Mouse (Mus musculus): ENCODE data around the gene Rpap3. TPM values are rescaled to one million over a fixed set of nuclear protein-coding genes. Genes with fewer than 3 reads are reported as not detected.
A peak's percentile ranks its signal among the peaks of the same experiment; 100 is the strongest.

The Rpap3 gene
- polyA plus RNA-seq (2015; fragmentation: Nextera tagmentation; extraction: Ambion mirVana) = 31.7 and 35.5 TPM in 2 replicates

DNA sequence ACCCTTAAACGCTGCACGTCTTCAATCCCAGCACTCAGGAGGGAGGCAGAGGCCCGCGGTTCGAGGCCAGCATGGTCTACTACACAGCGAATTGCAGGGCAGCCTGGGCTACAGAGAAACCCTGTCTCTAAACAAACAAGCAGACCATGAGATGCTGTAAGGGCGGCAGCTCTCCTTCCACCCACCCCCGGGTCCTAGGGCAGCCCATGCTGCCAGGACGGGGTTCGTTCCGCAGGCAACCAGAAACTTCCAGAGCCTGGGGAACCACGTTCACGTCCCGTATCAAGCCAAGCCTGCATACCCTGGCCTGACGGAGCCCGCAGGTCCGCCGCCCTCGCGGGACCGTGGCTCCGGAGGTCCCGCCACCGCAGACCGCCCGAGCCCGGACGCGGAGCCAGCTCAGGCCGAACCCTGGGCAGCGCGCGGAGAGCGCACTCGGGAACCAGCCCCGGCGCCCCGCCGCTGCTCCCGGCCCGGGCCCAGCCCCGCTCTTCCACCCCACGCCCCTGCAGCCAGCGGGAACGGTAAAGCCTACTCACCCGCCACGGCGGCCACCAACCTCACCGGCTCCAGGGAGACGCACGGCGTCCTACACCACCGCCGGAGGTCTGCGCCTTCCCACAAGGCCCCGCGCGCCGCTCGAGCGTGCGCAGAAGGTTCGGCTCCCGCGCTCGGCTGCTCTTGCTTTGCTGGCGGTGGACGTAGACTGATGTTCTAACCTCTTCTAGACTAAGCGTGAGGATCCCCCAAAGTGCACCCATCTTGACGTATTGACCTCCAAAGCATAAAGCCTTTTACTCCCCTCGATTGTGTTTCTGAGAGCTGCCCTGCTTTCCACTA, at the start of gene Rpap3:
Gene Rpap3, minus strand, starts transcription at position 615 of the 840 bp plus-strand sequence.
- peaks cover 3% of the 10 kb centered on the region for H3K36me3 ChIP-seq (ENCODE audit: control insufficient read depth, insufficient read depth)
- WGBS = under 1% methylated on average over 71 of the region's 71 CpGs
- peak within 1 kb of the TSS; percentile 97 for H3K4me3 ChIP-seq (replicated peaks; ENCODE audit: low read length)
- no peaks in the 10 kb centered on the region for H3K9me3 ChIP-seq (ENCODE audit: control insufficient read depth, low read length)
- peaks cover 12% of the 10 kb centered on the region for H3K4me1 ChIP-seq (replicated peaks; ENCODE audit: control insufficient read depth, insufficient read depth, low read length)
- H3K4me2 ChIP-seq (ENCODE audit: low read length) = peak within 1 kb of the TSS; percentile 87
- peak within 1 kb of the TSS; percentile 44 for H3K27ac ChIP-seq (ENCODE audit: low read length)
- ATAC-seq = peak; percentile 96
- H3K27me3 ChIP-seq (replicated peaks; ENCODE audit: control insufficient read depth, insufficient read depth, low read length) = no peaks in the 10 kb centered on the region
- H3K9ac ChIP-seq (replicated peaks; ENCODE audit: low read depth, low read length) = peak within 1 kb of the TSS; percentile 97

DNA sequence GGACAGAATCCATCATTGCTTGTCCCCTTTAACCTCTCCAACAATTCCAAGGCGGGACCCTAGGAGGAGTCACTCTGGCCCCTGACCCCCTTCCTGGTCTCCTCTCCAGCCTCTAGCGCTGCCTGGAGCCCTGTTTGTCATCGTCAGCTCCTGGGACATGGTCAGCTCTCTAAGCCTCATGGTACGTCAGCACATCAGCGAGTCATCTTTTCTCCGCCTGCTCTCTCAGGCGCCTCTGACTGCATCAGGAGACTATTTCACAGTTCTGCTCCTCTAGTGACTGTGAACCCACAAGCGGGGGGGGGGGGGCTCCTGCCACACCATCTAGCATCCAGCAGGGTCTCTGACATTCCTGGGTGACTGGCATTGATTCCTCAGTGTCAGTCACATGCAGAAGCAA, 49.7 kb upstream of the Rpap3 start:
- no peak for ATAC-seq
- Histone ChIP-seq H3K4me1 (replicated peaks; ENCODE audit: control insufficient read depth, insufficient read depth, low read length) (peaks cover 6% of the 10 kb centered on the region), H3K9me3 (ENCODE audit: control insufficient read depth, low read length) (no peaks in the 10 kb centered on the region), H3K27ac (ENCODE audit: low read length) (no peak overlapping the region), H3K9ac (replicated peaks; ENCODE audit: low read depth, low read length) (no peak overlapping the region), H3K36me3 (ENCODE audit: control insufficient read depth, insufficient read depth) (no peaks in the 10 kb centered on the region), H3K4me3 (replicated peaks; ENCODE audit: low read length) (no peak overlapping the region), H3K27me3 (replicated peaks; ENCODE audit: control insufficient read depth, insufficient read depth, low read length) (no peaks in the 10 kb centered on the region), H3K4me2 (ENCODE audit: low read length) (no peak overlapping the region)
- WGBS = 60% methylated on average over 8 of the region's 8 CpGs

- Histone ChIP-seq H3K27ac (ENCODE audit: low read length) (no peak overlapping the region), H3K27me3 (replicated peaks; ENCODE audit: control insufficient read depth, insufficient read depth, low read length) (no peaks in the 10 kb centered on the region), H3K4me3 (replicated peaks; ENCODE audit: low read length) (no peak overlapping the region), H3K4me1 (replicated peaks; ENCODE audit: control insufficient read depth, insufficient read depth, low read length) (peaks cover 11% of the 10 kb centered on the region), H3K9ac (replicated peaks; ENCODE audit: low read depth, low read length) (no peak overlapping the region), H3K4me2 (ENCODE audit: low read length) (no peak overlapping the region), H3K9me3 (ENCODE audit: control insufficient read depth, low read length) (no peaks in the 10 kb centered on the region), H3K36me3 (ENCODE audit: control insufficient read depth, insufficient read depth) (no peaks in the 10 kb centered on the region)
- WGBS = 46% methylated on average over 6 of the region's 6 CpGs
- ATAC-seq = no peak
These were observed 48.9 kb upstream of the Rpap3 start for GRCm38 (mm10) chr15:97754476-97754875.

- H3K9ac ChIP-seq (replicated peaks; ENCODE audit: low read depth, low read length) = no peak overlapping the region
- no peaks in the 10 kb centered on the region for H3K9me3 ChIP-seq (ENCODE audit: control insufficient read depth, low read length)
- H3K4me3 ChIP-seq (replicated peaks; ENCODE audit: low read length) = no peak overlapping the region
- no peak overlapping the region for H3K27ac ChIP-seq (ENCODE audit: low read length)
- H3K4me1 ChIP-seq (replicated peaks; ENCODE audit: control insufficient read depth, insufficient read depth, low read length) = peaks cover 11% of the 10 kb centered on the region
- no peaks in the 10 kb centered on the region for H3K36me3 ChIP-seq (ENCODE audit: control insufficient read depth, insufficient read depth)
- ATAC-seq = no peak
- H3K27me3 ChIP-seq (replicated peaks; ENCODE audit: control insufficient read depth, insufficient read depth, low read length) = no peaks in the 10 kb centered on the region
- H3K4me2 ChIP-seq (ENCODE audit: low read length) = no peak overlapping the region
- WGBS = 96% methylated on average over 5 of the region's 5 CpGs
These were observed 46.9 kb upstream of the Rpap3 start for GRCm38 (mm10) chr15:97752491-97752890.

DNA sequence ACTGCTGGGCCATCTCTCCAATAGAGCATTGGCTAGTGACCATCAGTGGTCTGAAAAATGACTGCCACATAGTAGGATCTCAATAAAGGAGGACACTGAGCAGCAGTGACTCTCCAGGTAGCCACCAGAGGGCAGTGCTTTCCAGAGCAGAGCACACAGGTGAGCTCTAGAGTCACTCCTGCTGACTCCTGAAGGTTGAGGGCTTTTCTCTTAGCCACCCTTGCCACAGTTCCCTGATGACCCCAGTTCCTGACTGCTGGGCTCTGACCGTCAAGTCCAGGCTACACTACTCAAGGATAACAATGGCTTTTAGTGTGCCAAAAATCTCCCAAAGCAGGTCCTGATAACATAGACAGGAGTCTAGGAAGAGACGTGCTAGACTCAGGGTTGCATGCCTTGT, 46.1 kb upstream of the Rpap3 start:
- no peak for ATAC-seq
- 85% methylated on average over 2 of the region's 2 CpGs for WGBS

GRCm38 (mm10) chr15:97750697-97751096, 45.1 kb upstream of the Rpap3 start:
- H3K27ac ChIP-seq (ENCODE audit: low read length) = no peak overlapping the region

More for the DNA sequence above, 46.1 kb upstream of the Rpap3 start:
- H3K27ac ChIP-seq (ENCODE audit: low read length) = no peak overlapping the region
- H3K4me3 ChIP-seq (replicated peaks; ENCODE audit: low read length) = no peak overlapping the region
- peaks cover 11% of the 10 kb centered on the region for H3K4me1 ChIP-seq (replicated peaks; ENCODE audit: control insufficient read depth, insufficient read depth, low read length)
- H3K9ac ChIP-seq (replicated peaks; ENCODE audit: low read depth, low read length) = no peak overlapping the region
- H3K36me3 ChIP-seq (ENCODE audit: control insufficient read depth, insufficient read depth) = no peaks in the 10 kb centered on the region
- no peaks in the 10 kb centered on the region for H3K27me3 ChIP-seq (replicated peaks; ENCODE audit: control insufficient read depth, insufficient read depth, low read length)
- H3K9me3 ChIP-seq (ENCODE audit: control insufficient read depth, low read length) = no peaks in the 10 kb centered on the region
- no peak overlapping the region for H3K4me2 ChIP-seq (ENCODE audit: low read length)

GRCm38 (mm10) chr15:97749841-97750240, 44.2 kb upstream of the Rpap3 start:
- Histone ChIP-seq H3K27ac (ENCODE audit: low read length) (no peak overlapping the region), H3K9me3 (ENCODE audit: control insufficient read depth, low read length) (no peaks in the 10 kb centered on the region), H3K36me3 (ENCODE audit: control insufficient read depth, insufficient read depth) (no peaks in the 10 kb centered on the region), H3K4me2 (ENCODE audit: low read length) (no peak overlapping the region), H3K27me3 (replicated peaks; ENCODE audit: control insufficient read depth, insufficient read depth, low read length) (no peaks in the 10 kb centered on the region), H3K4me3 (replicated peaks; ENCODE audit: low read length) (no peak overlapping the region), H3K9ac (replicated peaks; ENCODE audit: low read depth, low read length) (no peak overlapping the region), H3K4me1 (replicated peaks; ENCODE audit: control insufficient read depth, insufficient read depth, low read length) (peaks cover 11% of the 10 kb centered on the region)
- ATAC-seq = no peak
- 90% methylated on average over 13 of the region's 13 CpGs for WGBS

More at GRCm38 (mm10) chr15:97750697-97751096, 45.1 kb upstream of the Rpap3 start:
- H3K4me3 ChIP-seq (replicated peaks; ENCODE audit: low read length) = no peak overlapping the region
- H3K9me3 ChIP-seq (ENCODE audit: control insufficient read depth, low read length) = no peaks in the 10 kb centered on the region
- H3K27me3 ChIP-seq (replicated peaks; ENCODE audit: control insufficient read depth, insufficient read depth, low read length) = no peaks in the 10 kb centered on the region
- peak; percentile 87 for ATAC-seq
- H3K36me3 ChIP-seq (ENCODE audit: control insufficient read depth, insufficient read depth) = no peaks in the 10 kb centered on the region
- H3K4me2 ChIP-seq (ENCODE audit: low read length) = no peak overlapping the region
- WGBS = 9% methylated on average over 12 of the region's 12 CpGs
- no peak overlapping the region for H3K9ac ChIP-seq (replicated peaks; ENCODE audit: low read depth, low read length)
- peaks cover 11% of the 10 kb centered on the region for H3K4me1 ChIP-seq (replicated peaks; ENCODE audit: control insufficient read depth, insufficient read depth, low read length)

DNA sequence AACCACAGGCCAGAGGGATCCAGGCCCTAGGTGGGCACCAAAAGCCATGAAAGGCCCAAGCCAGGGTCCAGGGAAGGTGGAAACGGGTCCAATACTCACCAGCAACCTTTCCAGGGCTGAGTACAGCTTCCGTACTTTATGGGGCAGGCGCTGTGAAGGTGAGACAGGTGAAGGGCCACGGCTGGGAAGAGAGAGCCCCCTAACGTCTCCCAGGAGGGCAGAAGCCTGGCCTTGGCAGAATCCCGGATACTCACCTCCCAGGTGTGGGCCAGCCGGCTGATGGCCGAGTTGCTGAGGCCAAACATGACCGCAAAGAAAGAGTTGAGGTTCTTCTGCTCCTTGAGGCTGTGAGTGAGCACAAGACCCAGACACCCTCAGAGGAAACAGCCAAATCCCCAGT, 43.8 kb upstream of the Rpap3 start:
- 94% methylated on average over 9 of the region's 9 CpGs for WGBS
- H3K36me3 ChIP-seq (ENCODE audit: control insufficient read depth, insufficient read depth) = no peaks in the 10 kb centered on the region
- H3K27me3 ChIP-seq (replicated peaks; ENCODE audit: control insufficient read depth, insufficient read depth, low read length) = no peaks in the 10 kb centered on the region
- peaks cover 11% of the 10 kb centered on the region for H3K4me1 ChIP-seq (replicated peaks; ENCODE audit: control insufficient read depth, insufficient read depth, low read length)
- no peak for ATAC-seq
- H3K4me3 ChIP-seq (replicated peaks; ENCODE audit: low read length) = no peak overlapping the region
- no peak overlapping the region for H3K27ac ChIP-seq (ENCODE audit: low read length)
- H3K9ac ChIP-seq (replicated peaks; ENCODE audit: low read depth, low read length) = no peak overlapping the region
- H3K4me2 ChIP-seq (ENCODE audit: low read length) = no peak overlapping the region
- H3K9me3 ChIP-seq (ENCODE audit: control insufficient read depth, low read length) = no peaks in the 10 kb centered on the region

GRCm38 (mm10) chr15:97748964-97749363, 43.3 kb upstream of the Rpap3 start:
- H3K4me2 ChIP-seq (ENCODE audit: low read length) = no peak overlapping the region
- WGBS = 90% methylated on average over 4 of the region's 4 CpGs
- H3K27ac ChIP-seq (ENCODE audit: low read length) = no peak overlapping the region
- no peaks in the 10 kb centered on the region for H3K27me3 ChIP-seq (replicated peaks; ENCODE audit: control insufficient read depth, insufficient read depth, low read length)
- peaks cover 11% of the 10 kb centered on the region for H3K4me1 ChIP-seq (replicated peaks; ENCODE audit: control insufficient read depth, insufficient read depth, low read length)
- no peaks in the 10 kb centered on the region for H3K36me3 ChIP-seq (ENCODE audit: control insufficient read depth, insufficient read depth)
- H3K9me3 ChIP-seq (ENCODE audit: control insufficient read depth, low read length) = no peaks in the 10 kb centered on the region
- no peak overlapping the region for H3K4me3 ChIP-seq (replicated peaks; ENCODE audit: low read length)
- no peak for ATAC-seq
- H3K9ac ChIP-seq (replicated peaks; ENCODE audit: low read depth, low read length) = no peak overlapping the region
